Mouse (Mus musculus): ENCODE results near the gene Slc27a1. TPM values are rescaled to one million over a fixed set of nuclear protein-coding genes. Genes with fewer than 3 reads are reported as not detected.

Gene Slc27a1
- total and polyA plus RNA-seq, 2 experiments from 2014 or later, result 68.5 to 178 TPM

DNA sequence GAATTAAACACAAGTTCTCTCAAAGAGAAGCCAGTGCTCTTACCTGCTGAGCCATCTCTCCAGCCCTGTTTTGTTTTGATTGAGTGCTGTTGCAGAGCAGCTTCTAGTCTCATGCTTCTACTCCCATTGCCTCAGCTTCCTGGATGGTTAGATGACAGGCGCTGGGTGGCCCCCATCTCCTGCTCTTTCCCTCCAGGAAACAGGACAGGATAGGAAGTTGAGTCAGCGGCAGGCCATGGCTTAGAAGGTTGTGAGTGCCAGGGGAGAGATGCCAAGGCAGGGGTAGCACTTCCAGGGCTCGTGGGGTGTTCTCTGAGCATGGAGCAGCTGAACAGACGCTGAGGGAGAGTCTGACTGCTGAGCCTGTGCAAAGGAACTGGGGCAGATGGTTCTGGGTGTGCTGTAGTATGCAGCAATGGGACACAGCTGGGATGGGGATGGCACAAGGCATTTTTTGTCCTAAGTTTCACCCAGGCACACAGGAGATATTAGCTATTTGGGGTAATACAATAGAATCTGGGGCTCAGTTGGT, 9.2 kb downstream of the Slc27a1 start:
- Histone ChIP-seq H3K27ac (ENCODE audit: low read depth) (no peak overlapping the region), H3K9ac (replicated peaks; ENCODE audit: low read depth, low read length) (no peak overlapping the region), H3K9me3 (replicated peaks; ENCODE audit: control insufficient read depth, low read length) (no peaks in the 10 kb centered on the region), H3K4me1 (ENCODE audit: control insufficient read depth, insufficient read depth) (peaks cover 5% of the 10 kb centered on the region; the same call in 1 of the 2 replicates), H3K27me3 (ENCODE audit: control insufficient read depth, insufficient read depth, low read length) (no peaks in the 10 kb centered on the region), H3K36me3 (replicated peaks; ENCODE audit: control insufficient read depth, insufficient read depth, low read length) (peaks cover 11% of the 10 kb centered on the region), H3K4me2 (ENCODE audit: low read depth, low read length) (no peak overlapping the region), H3K4me3 (ENCODE audit: low read depth, low read length) (no peak overlapping the region)
- ATAC-seq (ENCODE audit: insufficient read depth, low read depth) (no peak), DNase-seq (ENCODE audit: low spot score) (no peak)
- TF ChIP-seq EP300 (IDR thresholded peaks at IDR 0.05; ENCODE audit: low read depth), result no peak
- no peak for TF ChIP-seq CTCF (IDR thresholded peaks at IDR 0.05; ENCODE audit: low read depth)
- 54% methylated on average over 4 of the region's 4 CpGs for WGBS

DNA sequence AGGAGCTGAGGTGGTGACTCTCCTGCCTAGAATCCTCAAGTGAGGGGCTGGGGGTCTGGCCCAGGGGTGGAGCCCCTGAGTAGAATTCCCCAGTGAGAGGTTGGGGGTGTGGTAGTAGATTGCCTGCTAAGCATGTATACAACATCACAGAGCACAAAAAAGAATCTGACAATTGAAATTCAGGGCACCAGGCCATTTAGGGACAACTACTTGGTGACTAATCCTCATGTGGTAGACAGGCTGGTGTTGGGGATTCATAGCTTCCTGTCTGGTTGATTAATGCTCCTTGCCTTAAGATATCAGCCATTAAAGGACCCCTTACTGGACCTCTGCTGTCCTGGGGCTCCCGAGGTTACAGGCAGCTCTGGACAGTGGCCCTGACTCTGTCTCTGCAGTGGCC, 10.3 kb downstream of the Slc27a1 start:
- H3K9me3 ChIP-seq (replicated peaks; ENCODE audit: control insufficient read depth, low read length), result no peaks in the 10 kb centered on the region
- H3K4me3 ChIP-seq (ENCODE audit: low read depth, low read length), result no peak overlapping the region
- peaks cover 17% of the 10 kb centered on the region for H3K36me3 ChIP-seq (replicated peaks; ENCODE audit: control insufficient read depth, insufficient read depth, low read length)
- ATAC-seq (ENCODE audit: insufficient read depth, low read depth), result no peak
- DNase-seq (ENCODE audit: low spot score), result no peak
- no peak overlapping the region for H3K9ac ChIP-seq (replicated peaks; ENCODE audit: low read depth, low read length)
- 55% methylated on average over 1 of the region's 1 CpGs for WGBS
- H3K27me3 ChIP-seq (ENCODE audit: control insufficient read depth, insufficient read depth, low read length), result no peaks in the 10 kb centered on the region
- no peak overlapping the region for H3K27ac ChIP-seq (ENCODE audit: low read depth)
- H3K4me2 ChIP-seq (ENCODE audit: low read depth, low read length), result no peak overlapping the region
- no peak for TF ChIP-seq CTCF (IDR thresholded peaks at IDR 0.05; ENCODE audit: low read depth)
- TF ChIP-seq EP300 (IDR thresholded peaks at IDR 0.05; ENCODE audit: low read depth), result no peak
- H3K4me1 ChIP-seq (ENCODE audit: control insufficient read depth, insufficient read depth), result no peaks in the 10 kb centered on the region

DNA sequence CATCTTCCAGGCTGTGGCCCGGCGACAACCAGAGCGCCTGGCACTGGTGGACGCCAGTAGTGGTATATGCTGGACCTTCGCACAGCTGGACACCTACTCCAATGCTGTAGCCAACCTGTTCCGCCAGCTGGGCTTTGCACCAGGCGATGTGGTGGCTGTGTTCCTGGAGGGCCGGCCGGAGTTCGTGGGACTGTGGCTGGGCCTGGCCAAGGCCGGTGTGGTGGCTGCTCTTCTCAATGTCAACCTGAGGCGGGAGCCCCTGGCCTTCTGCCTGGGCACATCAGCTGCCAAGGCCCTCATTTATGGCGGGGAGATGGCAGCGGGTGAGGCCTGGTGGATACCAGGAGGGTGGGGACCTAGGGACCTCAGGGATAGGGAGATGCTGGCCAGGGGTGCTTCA, 10.8 kb downstream of the Slc27a1 start:
- ATAC-seq (ENCODE audit: insufficient read depth, low read depth), result no peak
- Histone ChIP-seq H3K36me3 (replicated peaks; ENCODE audit: control insufficient read depth, insufficient read depth, low read length) (peaks cover 22% of the 10 kb centered on the region), H3K9ac (replicated peaks; ENCODE audit: low read depth, low read length) (no peak overlapping the region), H3K4me3 (ENCODE audit: low read depth, low read length) (no peak overlapping the region), H3K27ac (ENCODE audit: low read depth) (no peak overlapping the region), H3K9me3 (replicated peaks; ENCODE audit: control insufficient read depth, low read length) (no peaks in the 10 kb centered on the region), H3K27me3 (ENCODE audit: control insufficient read depth, insufficient read depth, low read length) (no peaks in the 10 kb centered on the region), H3K4me2 (ENCODE audit: low read depth, low read length) (no peak overlapping the region), H3K4me1 (ENCODE audit: control insufficient read depth, insufficient read depth) (no peaks in the 10 kb centered on the region)
- DNase-seq (ENCODE audit: low spot score), result no peak
- TF ChIP-seq CTCF (IDR thresholded peaks at IDR 0.05; ENCODE audit: low read depth) (no peak), EP300 (IDR thresholded peaks at IDR 0.05; ENCODE audit: low read depth) (no peak)
- WGBS, result 83% methylated on average over 14 of the region's 14 CpGs

DNA sequence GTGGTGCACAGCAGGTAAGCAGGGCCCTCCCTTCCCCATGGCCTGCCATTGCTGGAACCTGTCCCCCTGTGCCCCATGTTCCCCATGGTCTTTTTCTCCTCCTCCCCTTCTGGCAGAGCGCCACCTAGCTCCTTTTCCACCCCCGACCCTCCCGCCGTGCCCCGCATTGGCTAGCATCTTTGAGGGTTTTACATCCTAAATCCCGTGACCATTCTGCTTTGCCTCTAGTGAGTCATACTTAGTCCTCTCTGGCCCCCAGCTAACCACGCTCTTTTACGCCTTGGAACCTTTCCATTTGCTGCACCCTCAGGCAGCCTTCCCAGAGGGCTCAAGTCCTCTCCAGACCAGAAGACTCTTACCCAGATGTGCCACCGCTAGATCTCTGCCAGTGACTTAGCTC, 11.5 kb downstream of the Slc27a1 start:
- H3K4me3 ChIP-seq (ENCODE audit: low read depth, low read length), result no peak overlapping the region
- H3K9ac ChIP-seq (replicated peaks; ENCODE audit: low read depth, low read length), result no peak overlapping the region
- 60% methylated on average over 9 of the region's 9 CpGs for WGBS
- ATAC-seq (ENCODE audit: insufficient read depth, low read depth), result no peak
- no peak overlapping the region for H3K4me2 ChIP-seq (ENCODE audit: low read depth, low read length)
- H3K27ac ChIP-seq (ENCODE audit: low read depth), result no peak overlapping the region
- TF ChIP-seq EP300 (IDR thresholded peaks at IDR 0.05; ENCODE audit: low read depth), result no peak
- TF ChIP-seq CTCF (IDR thresholded peaks at IDR 0.05; ENCODE audit: low read depth), result no peak
- H3K9me3 ChIP-seq (replicated peaks; ENCODE audit: control insufficient read depth, low read length), result no peaks in the 10 kb centered on the region
- DNase-seq (ENCODE audit: low spot score), result no peak
- no peaks in the 10 kb centered on the region for H3K4me1 ChIP-seq (ENCODE audit: control insufficient read depth, insufficient read depth)
- peaks cover 29% of the 10 kb centered on the region for H3K36me3 ChIP-seq (replicated peaks; ENCODE audit: control insufficient read depth, insufficient read depth, low read length)
- H3K27me3 ChIP-seq (ENCODE audit: control insufficient read depth, insufficient read depth, low read length), result no peaks in the 10 kb centered on the region

DNA sequence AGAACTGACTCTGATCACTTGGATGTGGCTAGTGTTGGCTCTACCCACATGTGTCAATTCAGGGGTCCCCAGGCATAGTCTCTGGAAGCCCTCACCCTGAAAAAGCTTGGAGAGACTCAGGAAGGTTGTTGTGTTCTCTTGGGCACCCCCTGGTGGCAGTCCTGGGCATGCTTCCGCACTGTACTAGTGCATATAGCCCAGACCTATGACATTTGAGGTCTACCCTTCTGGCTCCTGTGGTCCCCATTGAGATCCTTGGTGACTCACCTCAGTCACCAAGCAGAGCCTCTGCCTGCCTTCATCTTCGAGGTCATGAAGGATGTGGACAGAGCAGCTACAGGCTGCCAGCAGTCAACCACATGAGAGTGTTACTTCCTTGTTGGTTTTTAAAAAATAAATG, 18.2 kb downstream of the Slc27a1 start:
- TF ChIP-seq CTCF (IDR thresholded peaks at IDR 0.05; ENCODE audit: low read depth), result peak; percentile 56
- TF ChIP-seq EP300 (IDR thresholded peaks at IDR 0.05; ENCODE audit: low read depth), result no peak
- no peak overlapping the region for H3K9ac ChIP-seq (replicated peaks; ENCODE audit: low read depth, low read length)
- H3K4me2 ChIP-seq (ENCODE audit: low read depth, low read length), result no peak overlapping the region
- no peak overlapping the region for H3K27ac ChIP-seq (ENCODE audit: low read depth)
- 0 out of 2 replicates have a peak, but pooled peaks cover 6% of the 10 kb centered on the region for H3K4me1 ChIP-seq (ENCODE audit: control insufficient read depth, insufficient read depth)
- H3K4me3 ChIP-seq (ENCODE audit: low read depth, low read length), result no peak overlapping the region
- DNase-seq (ENCODE audit: low spot score) (no peak), ATAC-seq (ENCODE audit: insufficient read depth, low read depth) (no peak)
- no peaks in the 10 kb centered on the region for H3K27me3 ChIP-seq (ENCODE audit: control insufficient read depth, insufficient read depth, low read length)
- H3K9me3 ChIP-seq (replicated peaks; ENCODE audit: control insufficient read depth, low read length), result no peaks in the 10 kb centered on the region
- H3K36me3 ChIP-seq (replicated peaks; ENCODE audit: control insufficient read depth, insufficient read depth, low read length), result peaks cover 29% of the 10 kb centered on the region
- WGBS, result 86% methylated on average over 2 of the region's 2 CpGs

DNA sequence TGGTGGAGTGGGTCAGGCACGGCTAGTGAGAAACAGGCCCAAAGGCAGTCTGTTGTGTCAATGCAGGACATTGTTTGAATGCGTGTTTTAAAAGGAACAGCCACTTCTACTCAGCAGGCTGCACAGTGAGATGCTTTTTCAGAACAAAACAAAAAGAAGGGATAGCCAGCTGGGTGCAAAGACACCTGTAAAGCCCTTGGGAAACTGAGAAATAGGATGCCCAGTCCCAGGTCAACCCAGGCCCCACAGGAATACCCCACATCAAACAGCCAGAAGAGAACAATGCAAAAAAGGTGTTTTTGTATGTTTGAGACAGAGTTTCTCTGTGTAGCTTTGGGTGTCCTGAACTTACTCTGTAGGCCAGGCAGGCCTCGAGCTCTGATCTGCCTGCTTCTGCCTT, 20.1 kb downstream of the Slc27a1 start:
- H3K9ac ChIP-seq (replicated peaks; ENCODE audit: low read depth, low read length), result no peak overlapping the region
- H3K36me3 ChIP-seq (replicated peaks; ENCODE audit: control insufficient read depth, insufficient read depth, low read length), result peaks cover 25% of the 10 kb centered on the region
- WGBS, result 77% methylated on average over 3 of the region's 3 CpGs
- H3K27me3 ChIP-seq (ENCODE audit: control insufficient read depth, insufficient read depth, low read length), result no peaks in the 10 kb centered on the region
- no peaks in the 10 kb centered on the region for H3K9me3 ChIP-seq (replicated peaks; ENCODE audit: control insufficient read depth, low read length)
- ATAC-seq (ENCODE audit: insufficient read depth, low read depth) (no peak), DNase-seq (ENCODE audit: low spot score) (no peak)
- H3K27ac ChIP-seq (ENCODE audit: low read depth), result no peak overlapping the region
- no peak overlapping the region for H3K4me2 ChIP-seq (ENCODE audit: low read depth, low read length)
- TF ChIP-seq EP300 (IDR thresholded peaks at IDR 0.05; ENCODE audit: low read depth), result no peak
- no peak for TF ChIP-seq CTCF (IDR thresholded peaks at IDR 0.05; ENCODE audit: low read depth)
- no peak overlapping the region for H3K4me3 ChIP-seq (ENCODE audit: low read depth, low read length)
- peaks cover 18% of the 10 kb centered on the region for H3K4me1 ChIP-seq (ENCODE audit: control insufficient read depth, insufficient read depth)

Data from heart, postnatal 0 days (tissue).